Mouse (Mus musculus): Measurements from ENCODE around the gene Bdkrb1. TPM values are rescaled to one million over a fixed set of nuclear protein-coding genes. Genes with fewer than 3 reads are reported as not detected.

Gene Bdkrb1
- total RNA-seq (2023): not detected

DNA sequence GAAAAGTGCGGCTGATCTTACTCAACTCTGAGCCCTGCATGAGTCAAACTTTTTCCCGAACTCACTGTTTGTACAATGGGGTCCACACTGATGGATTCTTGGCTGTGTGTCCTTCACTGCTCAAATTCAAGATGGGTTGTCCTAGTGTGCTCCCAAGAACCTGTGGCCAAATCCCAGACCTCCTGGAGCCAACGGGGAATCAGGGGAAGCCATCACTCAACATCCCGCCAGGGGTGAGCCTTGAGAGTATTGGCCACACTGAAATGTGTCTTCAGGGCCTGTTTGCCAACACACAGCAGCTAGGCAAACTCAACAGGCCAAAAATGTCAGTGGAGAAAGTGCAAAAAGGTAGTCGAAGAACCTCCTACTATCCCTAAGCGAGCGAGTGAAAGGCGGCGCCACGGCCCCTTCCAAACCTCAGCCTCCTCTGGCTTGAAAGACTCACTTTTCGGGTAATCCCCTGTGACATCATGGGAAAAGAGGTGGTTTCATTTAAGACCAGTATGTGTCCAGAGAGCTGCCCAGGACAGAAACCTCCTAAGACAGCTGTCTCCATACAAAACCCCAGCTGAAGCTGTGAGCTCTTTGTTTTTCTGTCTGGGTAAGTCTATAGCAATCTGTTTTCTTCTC is at the start of gene Bdkrb1:
Gene Bdkrb1 (plus strand): TSS at position 505 of the 630 bp plus-strand sequence.

DNA sequence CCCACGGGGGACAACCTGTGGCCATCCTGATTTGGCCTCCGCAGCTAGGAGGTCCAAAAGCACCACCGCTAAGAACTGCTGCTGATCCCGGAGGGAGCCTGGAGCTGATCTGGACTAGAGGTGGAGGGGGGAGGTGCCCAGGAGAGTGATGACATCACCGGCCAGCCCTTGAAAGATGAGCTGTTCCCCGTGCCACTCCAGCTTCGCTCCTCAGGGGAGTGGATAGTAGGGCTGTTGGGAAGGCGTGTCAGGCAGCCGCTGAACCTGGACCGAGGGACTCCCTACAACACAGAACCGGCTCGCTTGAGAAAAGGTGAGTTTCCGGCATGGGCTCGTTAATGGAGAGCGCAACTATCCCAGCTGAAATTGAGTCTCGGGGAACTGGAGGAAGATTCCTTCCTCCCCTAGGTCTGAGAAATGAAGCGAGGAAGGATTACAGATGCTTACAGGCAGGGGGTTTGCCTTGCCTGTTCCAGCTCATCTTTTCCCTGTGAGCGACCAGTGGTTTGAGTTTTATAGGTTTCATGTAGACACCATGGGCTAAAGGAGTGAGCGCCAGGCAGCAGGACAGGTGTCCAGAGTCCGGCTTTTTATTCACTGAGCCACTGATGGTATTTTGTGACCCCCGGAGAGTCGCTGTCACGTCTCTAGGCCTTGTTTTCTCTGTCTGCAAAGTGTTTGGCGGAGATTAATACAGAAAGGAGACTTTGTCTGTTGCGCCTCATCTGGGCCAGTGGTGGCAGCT is 39.8 kb upstream of the Bdkrb1 start, which contains the start of gene Bdkrb2:
Gene Bdkrb2 (plus strand): TSS at position 291 of the 745 bp plus-strand sequence.

Other genes with a start within 250 kb of the Bdkrb1 start
- not detected for gene D430019H16Rik, start 149.2 kb upstream of the Bdkrb1 start, total RNA-seq (2023)
- not detected for gene Bdkrb2, start 39.9 kb upstream of the Bdkrb1 start, total RNA-seq (2023)
- 10 to 100 TPM; 11.9 to 13.6 TPM for gene Gskip, start 81.7 kb downstream of the Bdkrb1 start, total RNA-seq (2023)
- 10 to 100 TPM; 42.2 to 42.5 TPM for gene Atg2b, start 82.1 kb downstream of the Bdkrb1 start, total RNA-seq (2023)
- not detected for gene Ak7, start 102.9 kb downstream of the Bdkrb1 start, total RNA-seq (2023)
- gene Papola, start 181.6 kb downstream of the Bdkrb1 start, total RNA-seq (2023): 100 to 1,000 TPM; 210 to 229 TPM

Data from B cell, adult 67 days (primary cell).